8 mouse cellular contexts compared by ENCODE assay signal in the genomic region with DNA sequence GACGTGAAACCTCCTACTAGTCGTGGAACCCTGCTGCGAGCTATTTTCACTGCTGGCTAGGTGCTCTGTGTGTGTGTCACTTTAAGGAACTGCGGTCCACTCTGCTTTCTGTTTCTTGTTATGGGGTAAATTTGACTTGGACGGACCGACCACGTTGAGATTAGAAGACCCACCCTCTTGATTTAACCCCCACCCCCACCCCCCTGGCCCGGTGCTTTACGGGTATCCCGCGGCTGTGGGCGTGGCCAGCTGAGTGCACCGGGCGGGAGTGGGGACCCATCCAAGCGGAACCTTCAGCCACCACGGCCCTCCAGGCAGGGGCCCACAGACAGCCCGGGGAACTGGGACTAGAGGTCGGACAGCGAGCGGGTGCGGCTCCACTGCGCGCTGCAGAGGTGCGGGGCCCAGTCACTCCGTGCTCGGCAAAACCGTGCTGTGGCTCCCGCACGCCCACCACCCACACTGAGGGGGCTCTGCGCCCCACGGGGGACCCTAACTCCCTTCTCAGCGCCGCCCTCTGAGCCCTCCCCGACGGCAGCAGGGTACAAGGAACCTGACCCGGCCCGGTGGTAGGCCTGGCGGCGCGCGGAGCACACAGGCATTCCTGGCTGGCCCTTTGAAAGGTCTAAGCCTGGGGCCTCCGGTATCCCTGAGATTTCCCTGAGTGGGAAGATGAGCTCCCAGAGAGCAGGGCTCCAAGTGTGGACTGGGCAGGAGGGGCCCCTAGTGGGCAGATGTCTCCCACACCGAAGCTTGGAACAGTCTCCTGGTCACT. TPM values are rescaled to one million over a fixed set of nuclear protein-coding genes. Genes with fewer than 3 reads are reported as not detected.
A peak's percentile ranks its signal among the peaks of the same experiment; 100 is the strongest.
DNase-seq lines count a peak whose midpoint lies in the region; ATAC-seq and TF ChIP-seq lines count a peak whose summit lies in the region.

No protein-coding gene starts in this region.

- peak; percentile 47 to 56 for DNase-seq in adrenal gland, adult 18-20 months (ENCODE audit: low spot score in 2 of 2)
- DNase-seq in cerebellum, adult 2 months, result peak; percentile 26 to 43
- peak; percentile 42 for DNase-seq in gastrocnemius, adult 18-20 months (ENCODE audit: low spot score)
- peak; percentile 40 for DNase-seq in left cerebral cortex, postnatal 4 days
- DNase-seq in right cerebral cortex, postnatal 25 days, result peak; percentile 38

- peak overlapping the region; percentile 41 for H3K4me3 ChIP-seq in cerebellum, adult 2 months (replicated peaks; ENCODE audit: insufficient read depth, low read depth, low read length)
- H3K4me3 ChIP-seq in hindbrain, embryonic 12.5 days, result peak overlapping the region; percentile 50

- peak overlapping the region; percentile 48; the same call in 1 of the 2 replicates for H3K27ac ChIP-seq in cerebellum, adult 2 months (ENCODE audit: insufficient read depth, low read length)
- H3K27ac ChIP-seq in hindbrain, embryonic 12.5 days, result 0 out of 2 replicates have a peak overlapping the region, but pooled peaks have one; percentile 23

- H3K36me3 ChIP-seq in hindbrain, embryonic 12.5 days, result no peaks in the 10 kb centered on the region

- no peak for TF ChIP-seq CTCF in cerebellum, adult 2 months (IDR thresholded peaks at IDR 0.05; ENCODE audit: borderline replicate concordance, insufficient read depth, low read depth, low read length)

- H3K9me3 ChIP-seq in hindbrain, embryonic 12.5 days (replicated peaks), result peaks cover 6% of the 10 kb centered on the region; the same call in 1 of the 2 replicates

- peak overlapping the region; percentile 68 for H3K9ac ChIP-seq in hindbrain, embryonic 12.5 days

- peak overlapping the region; percentile 75 for H3K4me2 ChIP-seq in hindbrain, embryonic 12.5 days (replicated peaks)

- 7% methylated on average over 43 of the region's 43 CpGs for WGBS in cerebellum, adult 2 months
- WGBS in hindbrain, embryonic 12.5 days, result 14% methylated on average over 43 of the region's 43 CpGs

- H3K4me1 ChIP-seq in cerebellum, adult 2 months (ENCODE audit: control insufficient read depth, insufficient read depth, low read length), result peaks cover 3% of the 10 kb centered on the region; the same call in 1 of the 2 replicates
- H3K4me1 ChIP-seq in hindbrain, embryonic 12.5 days, result peaks cover 14% of the 10 kb centered on the region

- TF ChIP-seq POLR2A in cerebellum, adult 2 months (IDR thresholded peaks at IDR 0.05; ENCODE audit: borderline replicate concordance, insufficient read depth, low read length), result no peak

- no peaks in the 10 kb centered on the region for H3K27me3 ChIP-seq in cerebellum, adult 2 months (ENCODE audit: control insufficient read depth, insufficient read depth, low read length)
- H3K27me3 ChIP-seq in hindbrain, embryonic 12.5 days, result no peaks in the 10 kb centered on the region

- intact Hi-C loops in left cerebral cortex, postnatal 4 days (cut with DNase I), result no loop called here

- peak; percentile 45 for ATAC-seq in hindbrain, embryonic 12.5 days (ENCODE audit: low FRiP score)
- peak; percentile 66 for ATAC-seq in megakaryocyte progenitor cell, adult 5-6 weeks (replicated peaks; ENCODE audit: poor library complexity)
- no peak for ATAC-seq in inflammation-experienced regulatory T-cells, adult 6 months

RNA-seq across cellular contexts. Expression of a gene that starts 54.0 kb away (rescaled TPM):
- total RNA-seq in adrenal gland, adult 18-20 months (2021), result not detected
- 0.10 TPM in 1 of 2 replicates, not detected in the other for polyA plus RNA-seq in cerebellum, adult 2 months (2012; rRNA removed)
- not detected for total RNA-seq in gastrocnemius, adult 18-20 months (2021)
- not detected in 2 replicates for polyA plus RNA-seq in hindbrain, embryonic 12.5 days (2016; fragmentation: Nextera tagmentation; extraction: Ambion mirVana)
- not detected for total RNA-seq in left cerebral cortex, postnatal 4 days (2021)
- not detected in 2 replicates for total RNA-seq in megakaryocyte progenitor cell, adult 5-6 weeks (2015)
- not detected in 2 replicates for total RNA-seq in megakaryocyte progenitor cell, adult 5-6 weeks (2017)
- not detected for polyA plus RNA-seq in inflammation-experienced regulatory T-cells, adult 6 months (2017; shearing (Covaris generic))
